8 mouse cellular contexts compared by ENCODE assay signal in the genomic region with DNA sequence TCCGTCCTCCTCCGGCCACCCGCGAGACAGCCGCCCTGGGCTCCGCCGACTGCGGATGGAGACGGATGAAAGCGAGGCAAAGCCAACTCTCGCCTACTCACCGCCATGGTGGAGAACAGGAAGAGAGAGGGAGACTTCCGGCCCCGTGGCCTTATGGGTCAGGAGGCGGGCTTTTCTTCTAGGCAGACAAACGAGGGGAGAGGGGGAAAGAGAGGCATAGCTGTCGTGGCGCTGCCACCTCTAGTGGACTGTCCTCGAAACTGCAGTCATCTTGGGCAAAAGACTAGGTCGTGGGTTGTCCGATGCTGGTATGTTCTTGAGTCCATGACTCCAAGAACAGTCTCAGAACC. TPM values are rescaled to one million over a fixed set of nuclear protein-coding genes. Genes with fewer than 3 reads are reported as not detected.
DNase-seq lines count a peak whose midpoint lies in the region; ATAC-seq lines count a peak whose summit lies in the region.

A gene (minus strand): TSS at position 182 of the 350 bp plus-strand sequence.

- peak within 1 kb of the TSS; percentile 100 for H3K9ac ChIP-seq in heart, embryonic 14.5 days (ENCODE audit: low read length)
- peak within 1 kb of the TSS; percentile 97 for H3K9ac ChIP-seq in liver, embryonic 13.5 days
- H3K9ac ChIP-seq in stomach, embryonic 16.5 days (ENCODE audit: low read length), result peak within 1 kb of the TSS; percentile 98

- peak within 1 kb of the TSS; percentile 79 for H3K27ac ChIP-seq in brown adipose tissue, adult 24 weeks (replicated peaks; ENCODE audit: low read depth, low read length)
- peak within 1 kb of the TSS; percentile 81 to 87 for H3K27ac ChIP-seq in heart, embryonic 14.5 days (replicated peaks in 1 of 2; ENCODE audit: control insufficient read depth in 1 of 2, insufficient read depth in 1 of 2, low read depth in 2 of 2, low read length in 2 of 2)
- peak within 1 kb of the TSS; percentile 84 for H3K27ac ChIP-seq in liver, embryonic 13.5 days
- H3K27ac ChIP-seq in stomach, embryonic 16.5 days (ENCODE audit: low read length), result peak within 1 kb of the TSS; percentile 89

- H3K4me2 ChIP-seq in heart, embryonic 14.5 days (ENCODE audit: low read length), result peak within 1 kb of the TSS; percentile 88
- H3K4me2 ChIP-seq in liver, embryonic 13.5 days, result peak within 1 kb of the TSS; percentile 79
- H3K4me2 ChIP-seq in stomach, embryonic 16.5 days (ENCODE audit: low read depth, low read length), result peak within 1 kb of the TSS; percentile 94

- H3K4me1 ChIP-seq in brown adipose tissue, adult 24 weeks (ENCODE audit: control insufficient read depth, insufficient read depth, insufficient read length, low read length), result peaks cover 9% of the 10 kb centered on the region
- peaks cover 3 to 15% of the 10 kb centered on the region in 2 experiments for H3K4me1 ChIP-seq in heart, embryonic 14.5 days (ENCODE audit: control insufficient read depth in 2 of 2, insufficient read depth in 2 of 2, low read length in 2 of 2)
- peaks cover 46% of the 10 kb centered on the region for H3K4me1 ChIP-seq in liver, embryonic 13.5 days (replicated peaks)
- peaks cover 19% of the 10 kb centered on the region for H3K4me1 ChIP-seq in stomach, embryonic 16.5 days (ENCODE audit: control insufficient read depth, insufficient read depth, low read length)

- ATAC-seq in heart, embryonic 14.5 days (ENCODE audit: insufficient number of reproducible peaks, insufficient read depth, low FRiP score, low read depth), result peak; percentile 93
- ATAC-seq in liver, embryonic 13.5 days (ENCODE audit: low read depth), result peak; percentile 97
- peak; percentile 96 for ATAC-seq in stomach, embryonic 16.5 days (ENCODE audit: insufficient read depth, low FRiP score)

- peak; percentile 95 for DNase-seq in CD4-positive, CD25-positive, alpha-beta regulatory T cell, adult 2 months (ENCODE audit: low read depth, low spot score)
- DNase-seq in fibroblast of lung, adult 2 months (ENCODE audit: low read depth), result peak; percentile 88
- DNase-seq in kidney, postnatal 14 days, result peak; percentile 95
- DNase-seq in liver, embryonic 13.5 days, result peak; percentile 87
- DNase-seq in neural tube, embryonic 10.5 days (ENCODE audit: extremely low spot score, low spot score), result peak; percentile 96

- peaks cover 40% of the 10 kb centered on the region for H3K36me3 ChIP-seq in heart, embryonic 14.5 days (ENCODE audit: control insufficient read depth, insufficient read depth, low read length)
- peaks cover 42% of the 10 kb centered on the region for H3K36me3 ChIP-seq in liver, embryonic 13.5 days
- H3K36me3 ChIP-seq in stomach, embryonic 16.5 days (ENCODE audit: control insufficient read depth, insufficient read depth, low read length), result peaks cover 25% of the 10 kb centered on the region

- no peaks in the 10 kb centered on the region for H3K27me3 ChIP-seq in heart, embryonic 14.5 days (ENCODE audit: control insufficient read depth, insufficient read depth, low read length)
- H3K27me3 ChIP-seq in liver, embryonic 13.5 days, result peaks cover 9% of the 10 kb centered on the region; the same call in 1 of the 2 replicates
- H3K27me3 ChIP-seq in stomach, embryonic 16.5 days (ENCODE audit: control insufficient read depth, insufficient read depth, low read length), result no peaks in the 10 kb centered on the region

- peak within 1 kb of the TSS; percentile 95 for H3K4me3 ChIP-seq in brown adipose tissue, adult 24 weeks (ENCODE audit: insufficient read depth, low read depth, low read length)
- H3K4me3 ChIP-seq in heart, embryonic 14.5 days (ENCODE audit: control insufficient read depth in 1 of 2, insufficient read depth in 1 of 2, low read depth in 1 of 2, low read length in 2 of 2), result peak within 1 kb of the TSS; percentile 84 to 99
- peak within 1 kb of the TSS; percentile 93 for H3K4me3 ChIP-seq in liver, embryonic 13.5 days (replicated peaks)
- peak within 1 kb of the TSS; percentile 77 for H3K4me3 ChIP-seq in stomach, embryonic 16.5 days (replicated peaks; ENCODE audit: low read length)

- H3K9me3 ChIP-seq in heart, embryonic 14.5 days (ENCODE audit: control insufficient read depth, low read length), result no peaks in the 10 kb centered on the region
- no peaks in the 10 kb centered on the region for H3K9me3 ChIP-seq in liver, embryonic 13.5 days (replicated peaks)
- H3K9me3 ChIP-seq in stomach, embryonic 16.5 days (replicated peaks; ENCODE audit: control insufficient read depth, low read length), result no peaks in the 10 kb centered on the region

- WGBS in heart, embryonic 14.5 days, result under 1% methylated on average over 21 of the region's 21 CpGs
- WGBS in liver, embryonic 13.5 days (ENCODE audit: insufficient replicate concordance), result under 1% methylated on average over 21 of the region's 21 CpGs
- WGBS in stomach, embryonic 16.5 days, result 0% methylated on average over 21 of the region's 21 CpGs

RNA-seq across cellular contexts. Expression of the gene that starts here (rescaled TPM):
- 772 and 1,311 TPM in 2 replicates for polyA plus RNA-seq in brown adipose tissue, adult 24 weeks (2012; ENCODE audit: insufficient read depth, insufficient read length, missing spikeins)
- polyA plus RNA-seq in heart, embryonic 14.5 days (2014; fragmentation: Nextera tagmentation; extraction: Ambion mirVana), result 284 and 329 TPM in 2 replicates
- polyA plus RNA-seq in liver, embryonic 13.5 days (2015; fragmentation: Nextera tagmentation; extraction: Ambion mirVana), result 341 and 377 TPM in 2 replicates
- 352 and 411 TPM in 2 replicates for polyA plus RNA-seq in stomach, embryonic 16.5 days (2015; fragmentation: Nextera tagmentation; extraction: Ambion mirVana)

Comparison
In these comparisons a context has a peak if more than half of its experiments do, and no peak if none do; other contexts are left out.
1. Peak in every context shown above with its lines: DNase-seq, ATAC-seq, H3K4me3 ChIP-seq and H3K27ac ChIP-seq.